Mouse (Mus musculus): ENCODE measurements around the gene Krtap27-1. TPM values are rescaled to one million over a fixed set of nuclear protein-coding genes. Genes with fewer than 3 reads are reported as not detected.

Gene Krtap27-1
- polyA plus RNA-seq (2012; rRNA removed): not detected in 2 replicates

GRCm38 (mm10) chr16:88671571-88671970 lies at the start of gene Krtap27-1:
Gene Krtap27-1 (minus strand): TSS chr16:88671671.

GRCm38 (mm10) chr16:88707496-88708012 lies 36.1 kb upstream of the Krtap27-1 start, which contains the start of gene 2310061N02Rik:
Gene 2310061N02Rik (minus strand): TSS chr16:88707962.

GRCm38 (mm10) chr16:88647358-88647846 lies 24.1 kb downstream of the Krtap27-1 start, which contains the start of gene Krtap26-1:
Gene Krtap26-1 (minus strand): TSS chr16:88647796.

DNA sequence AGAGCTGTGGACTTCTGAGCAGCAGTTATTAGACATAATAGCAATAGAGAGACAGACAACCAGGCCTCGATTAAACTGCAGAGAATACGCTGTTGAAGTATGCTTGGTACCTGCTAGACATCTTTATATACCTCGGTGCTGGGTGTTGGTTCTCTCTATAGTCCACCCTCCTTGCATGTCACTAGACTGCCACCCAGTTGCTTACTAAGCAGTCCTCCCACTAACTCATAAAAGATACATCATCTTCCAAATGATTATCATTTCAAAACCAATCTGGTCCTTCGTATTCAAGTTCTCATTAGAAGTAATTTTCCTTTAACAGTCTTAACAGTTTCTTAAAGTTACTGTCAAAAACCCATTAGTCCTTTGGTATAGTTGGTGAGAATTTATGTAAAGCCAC lies 43.9 kb downstream of the Krtap27-1 start, which contains the start of gene 2310079G19Rik:
TSS of gene 2310079G19Rik (minus strand) at position 101 of the 400 bp plus-strand sequence.

Other genes starting within 250 kb of the Krtap27-1 start
- not detected in 2 replicates for gene Cldn17, start 164.7 kb downstream of the Krtap27-1 start, polyA plus RNA-seq (2012; rRNA removed)
- gene Cldn8, start 108.5 kb downstream of the Krtap27-1 start, polyA plus RNA-seq (2012; rRNA removed): 0.04 and 0.89 TPM in 2 replicates
- not detected in 2 replicates for gene Krtap24-1, start 59.4 kb downstream of the Krtap27-1 start, polyA plus RNA-seq (2012; rRNA removed)
- gene 2310079G19Rik, start 44.0 kb downstream of the Krtap27-1 start, polyA plus RNA-seq (2012; rRNA removed): not detected in 2 replicates
- not detected in 2 replicates for gene Krtap26-1, start 23.9 kb downstream of the Krtap27-1 start, polyA plus RNA-seq (2012; rRNA removed)
- gene 2310061N02Rik, start 36.3 kb upstream of the Krtap27-1 start, polyA plus RNA-seq (2012; rRNA removed): not detected in 2 replicates
- gene Krtap13-1, start 57.2 kb upstream of the Krtap27-1 start, polyA plus RNA-seq (2012; rRNA removed): not detected in 2 replicates
- not detected in 2 replicates for gene Krtap13, start 80.0 kb upstream of the Krtap27-1 start, polyA plus RNA-seq (2012; rRNA removed)
- not detected in 2 replicates for gene 2310034C09Rik, start 87.2 kb upstream of the Krtap27-1 start, polyA plus RNA-seq (2012; rRNA removed)
- not detected in 2 replicates for gene 2310057N15Rik, start 102.5 kb upstream of the Krtap27-1 start, polyA plus RNA-seq (2012; rRNA removed)
- not detected in 2 replicates for gene Gm5965, start 106.2 kb upstream of the Krtap27-1 start, polyA plus RNA-seq (2012; rRNA removed)
- gene Gm20741, start 140.5 kb upstream of the Krtap27-1 start, polyA plus RNA-seq (2012; rRNA removed): not detected in 2 replicates
- gene Krtap15, start 148.5 kb upstream of the Krtap27-1 start, polyA plus RNA-seq (2012; rRNA removed): not detected in 2 replicates
- not detected in 2 replicates for gene Krtap14, start 154.5 kb upstream of the Krtap27-1 start, polyA plus RNA-seq (2012; rRNA removed)
- gene Krtap19-1, start 197.7 kb upstream of the Krtap27-1 start, polyA plus RNA-seq (2012; rRNA removed): not detected in 2 replicates
- gene Krtap19-2, start 202.6 kb upstream of the Krtap27-1 start, polyA plus RNA-seq (2012; rRNA removed): not detected in 2 replicates
- not detected in 2 replicates for gene Krtap19-3, start 206.4 kb upstream of the Krtap27-1 start, polyA plus RNA-seq (2012; rRNA removed)
- gene Krtap19-4, start 213.4 kb upstream of the Krtap27-1 start, polyA plus RNA-seq (2012; rRNA removed): not detected in 2 replicates
- gene Krtap19-5, start 224.8 kb upstream of the Krtap27-1 start, polyA plus RNA-seq (2012; rRNA removed): not detected in 2 replicates